Mouse (Mus musculus): ENCODE measurements at regions not wholly inside any gene's neighbourhood (a gene's known extent, or its start where the extent isn't known, plus 50 kb on each side); places are given as distances from the start of the nearest gene placed in this dataset.

DNA sequence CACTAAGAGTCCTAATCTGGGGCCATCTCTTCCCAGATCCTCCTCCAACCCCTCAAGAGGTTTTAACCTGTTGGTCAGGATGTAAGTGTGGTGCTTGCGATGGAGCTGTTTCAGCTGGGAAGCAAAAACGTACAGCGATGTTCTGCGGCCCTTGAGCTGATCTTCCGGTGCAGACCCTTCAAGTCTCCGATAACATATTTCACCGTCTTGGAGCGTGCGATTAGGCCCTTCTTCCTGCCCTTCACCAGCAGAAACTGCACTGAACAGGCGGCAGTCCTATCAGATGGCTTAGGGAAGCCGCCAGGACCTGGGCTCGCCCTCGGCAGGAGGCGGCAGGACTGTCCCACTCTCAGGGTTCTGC is 90.1 kb upstream of the Vps8 start:
- TF ChIP-seq GATA1 (IDR thresholded peaks at IDR 0.05; ENCODE audit: low read length) (peak; percentile 76), TAL1 (IDR thresholded peaks at IDR 0.05; ENCODE audit: low read length) (no peak)
